Mouse (Mus musculus) MEL (cell line): ENCODE results near the gene Clic4. TPM values are rescaled to one million over a fixed set of nuclear protein-coding genes. Genes with fewer than 3 reads are reported as not detected.

ENCODE experiments used
- DNase-seq: peaks from one replicate; pipeline ENCODE4 v3.0.0; 2011; ENCODE audit warnings: low read depth, low spot score
- H3K27ac ChIP-seq: 2 replicates; pipeline ENCODE4 v1.5.1; 2012; ENCODE audit warnings: low read depth, mild to moderate bottlenecking, control low read depth, low read length, moderate library complexity; ENCODE audit not compliant: control insufficient read depth
- H3K27me3 ChIP-seq, 2 experiments: fragments of 150-350 bp in 1 of 2; sonication (generic) in 1 of 2; 2 replicates each; pipeline ENCODE4 v1.6.1; 2012; ENCODE audit warnings: low read length in 2 of 2, mild to moderate bottlenecking in 2 of 2, improper control_type of control experiment in 1 of 2, moderate library complexity in 1 of 2; ENCODE audit not compliant: insufficient read depth in 2 of 2, control insufficient read depth in 1 of 2
- H3K36me3 ChIP-seq, 2 experiments: 2 replicates each; pipeline ENCODE4 v1.6.1; 2012 to 2014; ENCODE audit warnings: low read length in 2 of 2, improper control_type of control experiment in 1 of 2, inconsistent platforms in 1 of 2, mild to moderate bottlenecking in 1 of 2; ENCODE audit not compliant: insufficient read depth in 2 of 2, control insufficient read depth in 1 of 2
- H3K4me1 ChIP-seq, 2 experiments: fragments of 150-350 bp in 1 of 2; sonication (generic) in 1 of 2; 2 replicates each; pipeline ENCODE4 v1.6.1; 2012; ENCODE audit warnings: low read length in 2 of 2, improper control_type of control experiment in 1 of 2, mild to moderate bottlenecking in 1 of 2; ENCODE audit not compliant: insufficient read depth in 2 of 2, control insufficient read depth in 1 of 2
- H3K4me3 ChIP-seq, 2 experiments: fragments of 150-350 bp in 1 of 2; sonication (generic) in 1 of 2; 2 replicates each; pipeline ENCODE4 v1.5.1; 2012; ENCODE audit warnings: low read depth in 2 of 2, low read length in 2 of 2, mild to moderate bottlenecking in 2 of 2, moderate library complexity in 2 of 2, control low read depth in 1 of 2, improper control_type of control experiment in 1 of 2; ENCODE audit not compliant: control insufficient read depth in 1 of 2, insufficient read depth in 1 of 2
- H3K79me2 ChIP-seq: 2 replicates; pipeline ENCODE4 v1.6.1; 2012; ENCODE audit warnings: mild to moderate bottlenecking, low read length, moderate library complexity; ENCODE audit not compliant: control insufficient read depth, poor library complexity, insufficient read depth
- H3K9ac ChIP-seq: 2 replicates; pipeline ENCODE4 v1.6.1; 2012; ENCODE audit warnings: low read depth, mild to moderate bottlenecking, control low read depth, low read length, moderate library complexity; ENCODE audit not compliant: control insufficient read depth, poor library complexity, severe bottlenecking
- H3K9me3 ChIP-seq: fragments of 150-350 bp; sonication (generic); replicated peaks from 2 replicates; pipeline ENCODE4 v1.6.1; 2012; ENCODE audit warnings: mild to moderate bottlenecking, low read length, improper control_type of control experiment, moderate library complexity; ENCODE audit not compliant: insufficient read depth
- CHD1 ChIP-seq: IDR thresholded peaks from 2 replicates; pipeline ENCODE4 v1.6.1; 2012; ENCODE audit warnings: low read depth, mild to moderate bottlenecking, inconsistent platforms, low read length, improper control_type of control experiment
- CHD2 ChIP-seq: IDR thresholded peaks from 2 replicates; pipeline ENCODE4 v1.6.1; 2011; ENCODE audit warnings: low read length, improper control_type of control experiment
- ELF1 ChIP-seq: IDR thresholded peaks from 2 replicates; pipeline ENCODE4 v1.6.1; 2014; ENCODE audit warnings: low read depth, mild to moderate bottlenecking, inconsistent platforms, low read length, improper control_type of control experiment, moderate library complexity
- ETS1 ChIP-seq: IDR thresholded peaks from 2 replicates; pipeline ENCODE4 v1.6.1; 2012; ENCODE audit warnings: low read depth, mild to moderate bottlenecking, inconsistent platforms, low read length, improper control_type of control experiment, moderate library complexity
- HCFC1 ChIP-seq: IDR thresholded peaks from 2 replicates; pipeline ENCODE4 v1.6.1; 2012; ENCODE audit warnings: low read depth, mild to moderate bottlenecking, inconsistent platforms, low read length, improper control_type of control experiment, moderate library complexity
- JUND ChIP-seq: IDR thresholded peaks from 2 replicates; pipeline ENCODE4 v1.6.1; 2011; ENCODE audit warnings: low read depth, mild to moderate bottlenecking, improper control_type of control experiment, low read length
- MAFK ChIP-seq: IDR thresholded peaks from 2 replicates; pipeline ENCODE4 v1.6.1; 2011; ENCODE audit warnings: low read depth, mild to moderate bottlenecking, low read length, improper control_type of control experiment, borderline replicate concordance
- MAX ChIP-seq: IDR thresholded peaks from 2 replicates; pipeline ENCODE4 v1.6.1; 2011; ENCODE audit warnings: low read length, improper control_type of control experiment
- MXI1 ChIP-seq: IDR thresholded peaks from 2 replicates; pipeline ENCODE4 v1.6.1; 2011; ENCODE audit warnings: mild to moderate bottlenecking, low read depth, low read length, improper control_type of control experiment
- MYB ChIP-seq: IDR thresholded peaks from 2 replicates; pipeline ENCODE4 v1.6.1; 2011; ENCODE audit warnings: mild to moderate bottlenecking, low read depth, low read length, improper control_type of control experiment
- MYC ChIP-seq: IDR thresholded peaks from 2 replicates; pipeline ENCODE4 v1.6.1; 2011; ENCODE audit warnings: low read depth, mild to moderate bottlenecking, low read length, improper control_type of control experiment, moderate library complexity
- NRF1 ChIP-seq: IDR thresholded peaks from 2 replicates; pipeline ENCODE4 v1.6.1; 2014; ENCODE audit warnings: low read depth, mild to moderate bottlenecking, inconsistent platforms, low read length, improper control_type of control experiment, moderate library complexity; ENCODE audit not compliant: poor library complexity, insufficient read depth, severe bottlenecking
- POLR2A ChIP-seq, 2 experiments: IDR thresholded peaks; 2 replicates each; pipeline ENCODE4 v1.6.1; 2011 to 2012; ENCODE audit warnings: low read length in 2 of 2, mild to moderate bottlenecking in 2 of 2, control low read depth in 1 of 2, improper control_type of control experiment in 1 of 2, low read depth in 1 of 2, moderate library complexity in 1 of 2; ENCODE audit not compliant: control insufficient read depth in 1 of 2, insufficient read depth in 1 of 2, poor library complexity in 1 of 2
- POLR2AphosphoS2 ChIP-seq: IDR thresholded peaks from 2 replicates; pipeline ENCODE4 v1.6.1; 2011; ENCODE audit warnings: low read length, improper control_type of control experiment
- RAD21 ChIP-seq: IDR thresholded peaks from 2 replicates; pipeline ENCODE4 v1.6.1; 2011; ENCODE audit warnings: mild to moderate bottlenecking, low read depth, low read length, improper control_type of control experiment
- SMC3 ChIP-seq: IDR thresholded peaks from 2 replicates; pipeline ENCODE4 v1.6.1; 2011; ENCODE audit warnings: low read depth, low read length, improper control_type of control experiment
- TAL1 ChIP-seq: IDR thresholded peaks from 2 replicates; pipeline ENCODE4 v1.6.1; 2012; ENCODE audit warnings: mild to moderate bottlenecking, inconsistent platforms, low read length, moderate library complexity, mixed read lengths
- TBP ChIP-seq: IDR thresholded peaks from 2 replicates; pipeline ENCODE4 v1.8.0; 2011; ENCODE audit warnings: low read depth, low read length, improper control_type of control experiment
- TCF12 ChIP-seq: IDR thresholded peaks from 2 replicates; pipeline ENCODE4 v1.6.1; 2014; ENCODE audit warnings: low read depth, mild to moderate bottlenecking, inconsistent platforms, low read length, improper control_type of control experiment, moderate library complexity
- UBTF ChIP-seq: IDR thresholded peaks from 2 replicates; pipeline ENCODE4 v1.6.1; 2012; ENCODE audit warnings: low read depth, mild to moderate bottlenecking, inconsistent platforms, low read length, improper control_type of control experiment, moderate library complexity, borderline replicate concordance; ENCODE audit not compliant: insufficient read depth
- ZC3H11A ChIP-seq: IDR thresholded peaks from 2 replicates; pipeline ENCODE4 v1.6.1; 2012; ENCODE audit warnings: low read depth, mild to moderate bottlenecking, inconsistent platforms, low read length, improper control_type of control experiment
- ZKSCAN1 ChIP-seq: IDR thresholded peaks from 2 replicates; pipeline ENCODE4 v1.6.1; 2012; ENCODE audit warnings: low read depth, mild to moderate bottlenecking, inconsistent platforms, low read length, improper control_type of control experiment, moderate library complexity
- ZNF384 ChIP-seq: IDR thresholded peaks from 2 replicates; pipeline ENCODE4 v1.6.1; 2012; ENCODE audit warnings: low read depth, mild to moderate bottlenecking, inconsistent platforms, low read length, improper control_type of control experiment
- polyA plus RNA-seq, 2 experiments: library from polyadenylated mRNA; stranded (reverse) in 1 of 2; unstranded in 1 of 2; fragments of >175 nt in 1 of 2; fragments of >200 nt in 1 of 2; gene quantifications; 2 replicates each; pipeline versions ENCODE4 v1.2.1 to v1.2.4; 2012; ENCODE audit warnings: low replicate concordance in 2 of 2, low read depth in 1 of 2; ENCODE audit not compliant: insufficient read length in 2 of 2, insufficient read depth in 1 of 2, missing spikeins in 1 of 2
- total RNA-seq: library from RNA; depleted of rRNA; stranded (reverse); fragments of 300-350 nt; gene quantifications from 2 replicates; pipeline ENCODE4 v1.2.3, GENCODE M21; 2012

The Clic4 gene
- total and polyA plus RNA-seq, 3 experiments, result 32.9 to 274 (median 83.8) TPM

DNA sequence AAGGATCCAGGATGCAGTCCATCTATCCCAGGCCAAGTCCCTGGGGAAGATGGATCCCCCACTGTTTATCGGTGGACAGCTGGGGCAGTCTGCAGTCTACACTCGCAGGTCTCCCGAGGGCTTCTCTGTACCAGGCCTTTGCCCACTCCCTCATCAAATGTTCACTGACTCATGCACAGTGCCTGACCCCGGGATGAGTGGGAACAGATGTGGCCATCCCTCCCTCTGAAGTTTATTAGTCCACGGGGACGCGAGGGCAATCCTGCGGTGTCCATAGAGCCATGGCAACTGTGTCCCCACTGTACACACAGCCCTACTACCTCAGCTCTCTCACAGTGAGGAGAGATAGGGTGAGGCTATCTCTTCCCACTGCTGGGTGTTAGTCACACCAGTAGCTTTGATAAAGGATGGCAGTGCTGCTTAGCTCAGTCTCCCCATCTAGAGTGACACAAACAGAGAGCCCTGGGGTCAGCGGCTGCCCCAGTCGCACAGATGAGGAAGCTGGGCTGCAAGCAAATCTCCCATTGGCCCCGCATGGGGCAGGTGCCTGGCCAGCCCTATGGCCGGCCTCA lies 101.2 kb downstream of the Clic4 start (continued):
- TF ChIP-seq CHD2 (no peak), JUND (peak; percentile 67; the same call in 1 of the 2 replicates), HCFC1 (no peak), MAX (peak; percentile 25; the same call in 1 of the 2 replicates), TBP (no peak), ELF1 (0 out of 2 replicates have a peak, but pooled peaks have one; percentile 19)

DNA sequence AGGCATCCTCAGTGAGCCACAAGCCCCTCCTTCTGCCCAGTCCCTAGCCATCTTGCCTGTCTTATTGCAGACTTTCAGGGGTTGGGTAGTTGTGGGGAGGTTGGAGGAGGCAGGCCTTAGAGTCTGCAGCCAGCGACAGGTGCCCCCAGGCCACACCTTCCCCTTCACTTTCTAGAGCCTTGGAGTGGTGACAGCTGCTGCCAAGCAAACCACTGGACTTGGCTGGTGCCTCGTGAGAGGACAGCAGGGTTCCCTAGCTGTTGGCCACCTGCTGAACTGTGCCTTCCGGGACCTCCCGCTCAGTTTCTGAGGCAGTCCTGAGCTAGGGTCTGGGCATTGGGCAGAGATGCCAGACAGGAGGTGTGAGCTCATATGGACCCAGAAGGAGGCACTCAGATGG lies 103.1 kb downstream of the Clic4 start:
- no peaks in the 10 kb centered on the region for H3K27me3 ChIP-seq
- TF ChIP-seq TCF12, result no peak
- no peak for TF ChIP-seq MAX
- no peak for TF ChIP-seq CHD1
- TF ChIP-seq MYC, result no peak
- no peak for TF ChIP-seq ELF1
- TF ChIP-seq RAD21, result no peak
- no peak overlapping the region for H3K27ac ChIP-seq
- no peak overlapping the region for H3K9ac ChIP-seq
- H3K4me1 ChIP-seq, result peaks cover 13 to 38% of the 10 kb centered on the region in 2 experiments
- no peak for DNase-seq
- peaks cover 2% of the 10 kb centered on the region; the same call in 1 of the 2 replicates for H3K79me2 ChIP-seq
- H3K36me3 ChIP-seq, result peaks cover 0 to 24% of the 10 kb centered on the region in 2 experiments; a peak in 3 of 4 replicates
- no peaks in the 10 kb centered on the region for H3K9me3 ChIP-seq
- no peak overlapping the region for H3K4me3 ChIP-seq

DNA sequence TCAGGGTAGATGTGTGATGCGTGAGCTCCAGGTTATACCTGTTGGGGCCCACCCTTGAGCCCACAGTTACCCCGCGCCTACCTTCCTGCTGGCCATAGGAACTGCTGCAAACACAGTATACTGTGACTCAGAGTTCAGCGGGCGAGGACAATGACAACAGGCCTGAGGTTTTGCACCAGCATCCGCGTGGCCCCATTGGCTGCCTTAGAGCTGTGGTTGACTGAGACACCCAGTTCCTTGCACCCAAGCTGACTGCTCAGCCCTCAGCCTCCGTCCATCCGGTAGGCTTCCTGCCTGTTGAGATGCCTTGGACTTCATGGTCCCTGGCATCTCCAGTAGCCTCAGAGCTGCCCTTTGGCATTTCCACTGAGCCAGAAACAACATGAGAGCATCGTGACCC lies 103.5 kb downstream of the Clic4 start:
- no peaks in the 10 kb centered on the region for H3K9me3 ChIP-seq
- H3K4me1 ChIP-seq, result peaks cover 13 to 38% of the 10 kb centered on the region in 2 experiments
- TF ChIP-seq ZKSCAN1, result no peak
- no peak for TF ChIP-seq ZC3H11A
- TF ChIP-seq ZNF384, result no peak
- TF ChIP-seq ELF1, result no peak
- no peak for TF ChIP-seq MXI1
- TF ChIP-seq HCFC1, result no peak
- no peak for TF ChIP-seq TCF12
- TF ChIP-seq NRF1, result no peak
- TF ChIP-seq POLR2A (IDR thresholded peaks at IDR 0.05; ENCODE audit: control insufficient read depth in 1 of 2, insufficient read depth in 1 of 2, low read depth in 1 of 2, low read length in 2 of 2, poor library complexity in 1 of 2), result no peak
- TF ChIP-seq ETS1, result no peak
- no peak for TF ChIP-seq UBTF
- no peak for TF ChIP-seq MAFK
- no peak for TF ChIP-seq TAL1
- TF ChIP-seq SMC3, result no peak
- TF ChIP-seq MYB, result no peak
- TF ChIP-seq CHD2, result no peak
- TF ChIP-seq POLR2AphosphoS2, result no peak
- no peak overlapping the region for H3K4me3 ChIP-seq
- no peak overlapping the region for H3K27ac ChIP-seq
- peaks cover 0 to 24% of the 10 kb centered on the region in 2 experiments; a peak in 3 of 4 replicates for H3K36me3 ChIP-seq
- no peaks in the 10 kb centered on the region for H3K27me3 ChIP-seq
- peaks cover 2% of the 10 kb centered on the region; the same call in 1 of the 2 replicates for H3K79me2 ChIP-seq
- no peak overlapping the region for H3K9ac ChIP-seq
- no peak for DNase-seq
